Mouse (Mus musculus) forebrain, embryonic 15.5 days (tissue): ENCODE measurements around the gene Gatc. TPM values are rescaled to one million over a fixed set of nuclear protein-coding genes. Genes with fewer than 3 reads are reported as not detected.

ENCODE experiments used
- ATAC-seq: fragments of 200-750 bp; cut with Nextera tagmentation; replicated peaks from 2 replicates; pipeline ENCODE4 v1.8.0; 2017; ENCODE audit warnings: mild to moderate bottlenecking, moderate TSS enrichment, moderate library complexity
- H3K27ac ChIP-seq: fragments of 300-500 bp; sonication (generic); replicated peaks from 2 replicates; pipeline ENCODE4 v1.5.1; 2015; ENCODE audit warnings: mild to moderate bottlenecking, inconsistent platforms
- H3K27me3 ChIP-seq: fragments of 300-500 bp; sonication (generic); 2 replicates; pipeline ENCODE4 v1.6.1; 2015; ENCODE audit warnings: inconsistent platforms
- H3K36me3 ChIP-seq: fragments of 300-500 bp; sonication (generic); 2 replicates; pipeline ENCODE4 v1.6.1; 2015; ENCODE audit warnings: mild to moderate bottlenecking, inconsistent platforms
- H3K4me1 ChIP-seq: fragments of 300-500 bp; sonication (generic); 2 replicates; pipeline ENCODE4 v1.6.1; 2015; ENCODE audit warnings: inconsistent platforms
- H3K4me2 ChIP-seq: fragments of 300-500 bp; sonication (generic); replicated peaks from 2 replicates; pipeline ENCODE4 v1.6.1; 2015; ENCODE audit warnings: mild to moderate bottlenecking, inconsistent platforms
- H3K4me3 ChIP-seq: fragments of 300-500 bp; sonication (generic); 2 replicates; pipeline ENCODE4 v1.5.1; 2015; ENCODE audit warnings: mild to moderate bottlenecking, inconsistent platforms
- H3K9ac ChIP-seq: fragments of 300-500 bp; sonication (generic); replicated peaks from 2 replicates; pipeline ENCODE4 v1.6.1; 2015; ENCODE audit warnings: mild to moderate bottlenecking, inconsistent platforms
- H3K9me3 ChIP-seq: fragments of 300-500 bp; sonication (generic); 2 replicates; pipeline ENCODE4 v1.6.1; 2016; ENCODE audit warnings: inconsistent platforms
- WGBS: fragments of 180-500 bp; shearing (Covaris S2); methylation state at CpG from one replicate; pipeline ENCODE4 v1.1.7; 2015; ENCODE audit warnings: mixed read lengths; 5-methylcytosine and 5-hydroxymethylcytosine counted together
- polyA plus RNA-seq: library from polyadenylated mRNA; unstranded; fragments of >200 nt; fragmentation: Nextera tagmentation; extraction: Ambion mirVana; gene quantifications from 2 replicates; pipeline ENCODE4 v1.2.1, GENCODE M21; 2015

Gene Gatc
- polyA plus RNA-seq, 1 experiment from 2014 or later = 33.6 TPM

DNA sequence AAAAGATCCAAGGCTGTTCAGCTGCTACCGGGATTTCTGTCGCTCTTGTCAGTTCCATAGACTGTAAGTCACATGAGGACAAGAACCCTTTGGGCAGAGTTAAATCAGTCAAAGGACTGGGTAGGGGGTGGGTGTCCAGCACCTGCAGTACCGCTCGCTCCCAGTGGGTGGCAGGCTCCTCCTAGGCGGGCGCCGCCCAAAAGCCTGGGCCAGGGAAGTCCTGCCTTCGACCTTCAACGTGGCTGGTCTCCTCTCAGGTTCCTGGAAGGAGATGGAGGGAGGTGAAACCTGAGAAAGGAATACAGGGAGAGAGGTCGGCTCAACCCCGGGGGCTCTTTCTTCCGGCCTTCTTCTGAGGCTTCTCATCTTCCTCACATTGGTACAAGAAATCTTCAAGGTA is 17.9 kb upstream of the Gatc start:
- Histone ChIP-seq H3K27ac (no peak overlapping the region), H3K9ac (no peak overlapping the region), H3K36me3 (no peaks in the 10 kb centered on the region), H3K9me3 (no peaks in the 10 kb centered on the region), H3K4me1 (peaks cover 6% of the 10 kb centered on the region; the same call in 1 of the 2 replicates), H3K4me3 (no peak overlapping the region), H3K4me2 (no peak overlapping the region), H3K27me3 (no peaks in the 10 kb centered on the region)
- peak; percentile 55; the same call in 1 of the 2 replicates for ATAC-seq
- under 1% methylated on average over 12 of the region's 12 CpGs for WGBS

- H3K4me2 ChIP-seq = no peak overlapping the region
- H3K4me3 ChIP-seq = no peak overlapping the region
- no peak overlapping the region for H3K9ac ChIP-seq
- 73% methylated on average over 13 of the region's 13 CpGs for WGBS
- ATAC-seq = no peak
- no peak overlapping the region for H3K27ac ChIP-seq
- no peaks in the 10 kb centered on the region for H3K36me3 ChIP-seq
- H3K9me3 ChIP-seq = no peaks in the 10 kb centered on the region; the same call in 1 of the 2 replicates
- H3K27me3 ChIP-seq = no peaks in the 10 kb centered on the region
- H3K4me1 ChIP-seq = peaks cover 3% of the 10 kb centered on the region; the same call in 1 of the 2 replicates
Measured at GRCm38 (mm10) chr5:115355070-115355469, 14.1 kb upstream of the Gatc start.

DNA sequence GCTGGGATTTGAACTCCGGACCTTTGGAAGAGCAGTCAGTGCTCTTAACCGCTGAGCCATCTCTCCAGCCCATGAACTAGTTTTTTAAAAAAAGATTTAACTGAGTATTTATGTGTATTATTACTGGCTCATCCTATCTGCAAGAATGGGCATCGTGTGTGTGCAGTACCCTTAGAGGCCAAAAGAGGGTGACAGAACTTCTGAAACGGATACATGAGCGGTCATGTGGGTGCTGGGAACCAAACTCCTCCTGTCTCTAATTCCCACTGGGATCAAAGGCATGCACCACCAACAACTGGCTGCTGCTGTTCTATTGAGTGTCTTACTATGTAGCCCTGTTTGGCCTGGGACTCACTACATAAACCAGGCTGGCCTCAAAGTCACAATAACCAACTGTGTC is 10.4 kb upstream of the Gatc start:
- Histone ChIP-seq H3K9ac (no peak overlapping the region), H3K9me3 (no peaks in the 10 kb centered on the region; the same call in 1 of the 2 replicates), H3K4me1 (peaks cover 21% of the 10 kb centered on the region), H3K27ac (no peak overlapping the region), H3K36me3 (peaks cover 3% of the 10 kb centered on the region; the same call in 1 of the 2 replicates), H3K4me2 (no peak overlapping the region), H3K27me3 (no peaks in the 10 kb centered on the region), H3K4me3 (no peak overlapping the region)
- WGBS = 83% methylated on average over 5 of the region's 5 CpGs
- no peak for ATAC-seq

DNA sequence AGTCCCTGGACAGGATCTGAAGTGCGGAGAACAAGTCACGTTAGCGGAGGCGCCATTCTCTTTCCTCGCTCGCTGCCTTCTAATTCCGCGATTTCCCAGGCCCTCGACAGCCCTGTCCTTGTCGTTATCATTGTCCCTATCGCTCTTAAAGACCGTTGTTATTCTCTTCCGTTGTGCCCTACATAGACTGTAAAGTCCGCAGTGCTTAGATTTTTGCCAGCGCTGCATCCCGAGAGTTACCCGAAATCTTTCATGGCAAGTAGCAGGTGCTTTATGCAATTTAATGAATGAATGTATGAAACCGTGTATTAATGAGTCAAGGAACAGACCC is 8.2 kb upstream of the Gatc start:
- H3K4me3 ChIP-seq = peak overlapping the region; percentile 88
- H3K4me1 ChIP-seq = peaks cover 21% of the 10 kb centered on the region
- ATAC-seq = peak; percentile 67
- H3K36me3 ChIP-seq = peaks cover 23% of the 10 kb centered on the region
- no peaks in the 10 kb centered on the region; the same call in 1 of the 2 replicates for H3K9me3 ChIP-seq
- peak overlapping the region; percentile 56 for H3K9ac ChIP-seq
- H3K4me2 ChIP-seq = peak overlapping the region; percentile 54
- H3K27ac ChIP-seq = peak overlapping the region; percentile 83
- under 1% methylated on average over 18 of the region's 18 CpGs for WGBS
- no peaks in the 10 kb centered on the region for H3K27me3 ChIP-seq

DNA sequence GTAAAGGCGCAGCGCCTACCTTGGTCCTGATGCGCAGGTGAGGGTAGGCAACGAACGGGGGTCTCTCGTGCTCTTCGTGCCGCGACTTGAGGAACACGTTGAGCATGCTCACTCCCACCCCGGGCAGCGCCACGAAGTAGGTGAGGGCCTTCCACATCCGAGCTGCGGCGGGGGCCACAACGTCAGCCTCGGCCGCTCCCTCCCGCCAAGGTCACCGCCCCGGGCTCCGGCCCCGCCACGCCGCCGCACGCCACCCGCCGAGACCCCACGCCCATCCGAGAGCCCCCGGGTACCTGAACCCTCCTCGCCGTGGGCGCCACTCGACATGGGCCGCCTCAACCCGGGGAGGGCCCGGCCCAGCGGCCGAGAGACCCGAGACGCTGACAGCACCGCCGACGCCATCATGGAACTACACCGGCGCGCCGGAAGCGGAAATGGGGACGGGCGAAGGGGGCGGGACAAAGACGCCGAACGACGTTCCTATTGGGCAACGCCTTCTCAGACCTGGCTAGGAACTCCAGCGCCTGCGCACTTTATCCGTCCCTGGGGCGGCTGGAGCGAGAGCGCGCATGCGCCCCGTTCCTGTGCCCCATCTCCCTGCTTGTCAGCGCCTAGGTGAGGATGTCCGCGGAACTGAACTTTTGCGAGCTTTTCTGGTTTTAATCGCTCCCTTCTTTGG is 7.7 kb upstream of the Gatc start, which contains the start of gene Cox6a1:
Cox6a1 (minus strand) TSS at position 436 of the 679 bp plus-strand sequence.
- Histone ChIP-seq H3K36me3 (peaks cover 28% of the 10 kb centered on the region), H3K27ac (peak within 1 kb of the TSS; percentile 83), H3K9me3 (no peaks in the 10 kb centered on the region; the same call in 1 of the 2 replicates), H3K27me3 (no peaks in the 10 kb centered on the region), H3K4me2 (peak within 1 kb of the TSS; percentile 92), H3K4me1 (peaks cover 21% of the 10 kb centered on the region), H3K9ac (peak within 1 kb of the TSS; percentile 80), H3K4me3 (peak within 1 kb of the TSS; percentile 88)
- WGBS = under 1% methylated on average over 69 of the region's 74 CpGs
- peak; percentile 95 for ATAC-seq

- peaks cover 23% of the 10 kb centered on the region for H3K4me1 ChIP-seq
- 2% methylated on average over 5 of the region's 5 CpGs for WGBS
- peaks cover 37% of the 10 kb centered on the region for H3K36me3 ChIP-seq
- H3K4me2 ChIP-seq = peak overlapping the region; percentile 92
- no peaks in the 10 kb centered on the region for H3K27me3 ChIP-seq
- no peak overlapping the region for H3K27ac ChIP-seq
- H3K4me3 ChIP-seq = peak overlapping the region; percentile 88
- peak overlapping the region; percentile 80; the same call in 1 of the 2 replicates for H3K9ac ChIP-seq
- H3K9me3 ChIP-seq = no peaks in the 10 kb centered on the region; the same call in 1 of the 2 replicates
- no peak for ATAC-seq
Measured at GRCm38 (mm10) chr5:115347564-115347963, 6.6 kb upstream of the Gatc start.

GRCm38 (mm10) chr5:115341314-115342165 is 562 bp upstream of the Gatc start:
- H3K4me1 ChIP-seq = peaks cover 31% of the 10 kb centered on the region
- H3K4me3 ChIP-seq = peak overlapping the region; percentile 100
- H3K9me3 ChIP-seq = no peaks in the 10 kb centered on the region
- H3K27ac ChIP-seq = peak overlapping the region; percentile 86
- no peaks in the 10 kb centered on the region for H3K27me3 ChIP-seq
- H3K4me2 ChIP-seq = peak overlapping the region; percentile 82
- WGBS = 13% methylated on average over 36 of the region's 36 CpGs
- peaks cover 43% of the 10 kb centered on the region for H3K36me3 ChIP-seq
- peak; percentile 21; the same call in 1 of the 2 replicates for ATAC-seq
- H3K9ac ChIP-seq = peak overlapping the region; percentile 96

GRCm38 (mm10) chr5:115340007-115340406 is 971 bp downstream of the Gatc start:
- ATAC-seq = no peak
- H3K9ac ChIP-seq = peak overlapping the region; percentile 96
- peak overlapping the region; percentile 82 for H3K4me2 ChIP-seq
- peak overlapping the region; percentile 100 for H3K4me3 ChIP-seq
- no peaks in the 10 kb centered on the region for H3K9me3 ChIP-seq
- peaks cover 31% of the 10 kb centered on the region for H3K4me1 ChIP-seq
- no peaks in the 10 kb centered on the region for H3K27me3 ChIP-seq
- no peak overlapping the region for H3K27ac ChIP-seq
- WGBS = 31% methylated on average over 7 of the region's 7 CpGs
- peaks cover 41% of the 10 kb centered on the region for H3K36me3 ChIP-seq

- no peak overlapping the region for H3K4me3 ChIP-seq
- ATAC-seq = no peak
- no peak overlapping the region for H3K4me2 ChIP-seq
- 85% methylated on average over 3 of the region's 3 CpGs for WGBS
- H3K4me1 ChIP-seq = peaks cover 17% of the 10 kb centered on the region
- H3K27me3 ChIP-seq = no peaks in the 10 kb centered on the region
- H3K27ac ChIP-seq = no peak overlapping the region
- H3K9ac ChIP-seq = no peak overlapping the region
- peaks cover 65% of the 10 kb centered on the region for H3K36me3 ChIP-seq
- H3K9me3 ChIP-seq = no peaks in the 10 kb centered on the region
Measured at GRCm38 (mm10) chr5:115333626-115334025, 7.4 kb downstream of the Gatc start.

DNA sequence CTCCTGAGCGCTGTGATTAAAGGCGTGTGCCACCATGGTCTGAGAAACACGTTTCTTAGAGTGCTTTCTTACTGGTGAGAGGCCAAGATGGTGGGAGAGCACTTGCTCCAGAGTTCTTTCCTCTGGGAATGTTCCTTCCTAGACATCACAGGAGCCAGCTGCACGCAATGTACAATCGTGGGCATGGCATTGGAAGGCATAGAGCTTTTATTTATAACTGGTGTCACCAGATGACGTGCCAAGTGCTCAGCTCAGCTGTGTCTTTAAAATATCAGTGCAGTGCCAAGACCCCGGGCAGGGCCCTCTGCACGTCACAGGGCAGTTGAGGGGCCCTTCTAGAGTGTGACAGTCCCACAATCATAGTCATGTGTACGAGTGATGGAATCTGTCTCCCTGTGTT is 10.0 kb downstream of the Gatc start:
- H3K9ac ChIP-seq = no peak overlapping the region
- no peaks in the 10 kb centered on the region for H3K9me3 ChIP-seq
- H3K36me3 ChIP-seq = peaks cover 58% of the 10 kb centered on the region
- H3K4me3 ChIP-seq = no peak overlapping the region
- ATAC-seq = no peak
- H3K27me3 ChIP-seq = no peaks in the 10 kb centered on the region
- whole genome bisulfite sequencing = 84% methylated on average over 9 of the region's 9 CpGs
- H3K27ac ChIP-seq = no peak overlapping the region
- peaks cover 29% of the 10 kb centered on the region for H3K4me1 ChIP-seq
- no peak overlapping the region for H3K4me2 ChIP-seq

DNA sequence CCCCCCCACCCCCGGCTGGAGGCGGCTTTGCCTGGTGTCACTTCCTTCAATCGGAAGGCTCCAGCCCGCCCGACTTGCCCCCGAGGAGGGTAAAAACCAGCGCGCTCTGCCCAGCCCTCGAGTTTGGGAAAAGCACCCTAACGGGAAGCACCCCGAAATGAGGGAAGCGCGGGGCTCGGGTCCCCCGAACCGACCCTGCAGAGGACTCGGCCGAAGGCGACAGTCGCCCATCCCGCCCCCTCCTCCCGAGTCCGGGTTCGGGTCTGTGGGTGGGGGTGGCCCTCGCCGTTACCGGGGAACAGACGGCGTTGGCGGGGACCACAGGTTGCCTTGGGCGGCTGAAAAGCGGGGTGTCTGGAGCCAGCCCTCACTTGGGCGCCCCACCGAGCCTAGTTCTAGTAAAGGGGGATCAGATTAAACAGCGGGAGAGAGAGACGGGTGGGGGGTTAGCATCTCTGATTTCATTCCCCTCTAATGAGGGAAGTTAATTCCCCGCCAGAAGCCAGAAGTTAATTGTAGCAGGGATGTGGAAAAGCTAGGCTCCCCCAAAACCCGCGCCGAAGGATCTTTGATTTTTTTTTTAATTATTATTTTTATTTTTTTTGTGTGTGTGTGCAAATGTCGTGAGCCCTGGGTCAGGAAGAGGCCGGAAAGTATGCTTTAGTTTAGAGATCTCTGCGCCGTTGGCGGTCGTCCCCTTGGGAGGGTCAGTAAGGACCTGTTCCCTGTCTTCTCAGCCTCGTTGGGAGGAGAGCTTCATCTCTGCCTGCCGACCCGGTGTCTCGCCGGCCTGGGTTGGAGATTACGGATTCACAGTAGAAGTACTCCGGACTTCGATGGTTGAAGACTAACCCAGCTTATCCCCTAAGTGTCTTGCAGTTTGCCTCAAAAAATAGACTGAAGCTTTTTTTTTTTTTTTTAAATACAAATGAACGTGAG is 13.1 kb downstream of the Gatc start:
- ATAC-seq = 0 out of 2 replicates have a peak, but pooled peaks have one; percentile 7

More for the DNA sequence above, 13.1 kb downstream of the Gatc start:
- H3K4me2 ChIP-seq = peak overlapping the region; percentile 73
- no peaks in the 10 kb centered on the region for H3K27me3 ChIP-seq
- H3K9ac ChIP-seq = peak overlapping the region; percentile 94
- peaks cover 29% of the 10 kb centered on the region for H3K36me3 ChIP-seq
- under 1% methylated on average over 55 of the region's 55 CpGs for WGBS
- peak overlapping the region; percentile 98 for H3K4me3 ChIP-seq
- peak overlapping the region; percentile 88 for H3K27ac ChIP-seq
- peaks cover 34% of the 10 kb centered on the region for H3K4me1 ChIP-seq
- H3K9me3 ChIP-seq = no peaks in the 10 kb centered on the region
